Mouse (Mus musculus): ENCODE measurements around the gene Pitpnm2. TPM values are rescaled to one million over a fixed set of nuclear protein-coding genes. Genes with fewer than 3 reads are reported as not detected.

Pitpnm2 gene
- polyA plus RNA-seq, 1 experiment from 2014 or later = 9.4 TPM

DNA sequence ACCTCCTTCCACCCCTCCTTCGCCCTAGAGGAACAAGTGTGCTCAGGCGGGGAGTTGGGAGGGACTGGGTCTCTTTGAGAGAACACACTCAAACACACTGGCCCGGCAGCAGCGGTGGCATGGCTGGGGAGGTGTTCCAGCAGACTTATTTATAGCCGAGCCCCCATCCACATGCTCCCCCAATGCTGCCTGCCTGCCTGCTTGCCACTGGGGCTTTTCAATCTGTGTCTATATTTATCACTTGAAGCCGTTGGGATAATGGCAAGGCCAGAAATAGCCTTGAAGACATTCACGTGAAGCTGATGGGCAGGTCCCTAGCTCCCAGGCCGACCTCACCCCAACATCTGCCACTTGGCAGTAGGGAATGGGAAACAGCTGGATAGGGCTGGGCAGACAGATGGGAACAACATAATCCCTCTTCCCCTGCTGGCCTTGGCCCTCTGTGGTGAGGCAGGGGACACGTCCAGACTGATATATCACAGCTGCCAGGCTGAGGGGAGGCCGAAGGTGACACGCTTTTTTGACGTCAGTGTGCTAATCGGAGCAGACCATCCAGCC, 43.0 kb downstream of the Pitpnm2 start:
- Histone ChIP-seq H3K4me3 (replicated peaks) (no peak overlapping the region), H3K9ac (replicated peaks) (no peak overlapping the region), H3K4me1 (peaks cover 49% of the 10 kb centered on the region), H3K36me3 (no peaks in the 10 kb centered on the region), H3K9me3 (replicated peaks) (no peaks in the 10 kb centered on the region), H3K27me3 (replicated peaks) (no peaks in the 10 kb centered on the region), H3K27ac (replicated peaks) (peak overlapping the region; percentile 4; the same call in 1 of the 2 replicates), H3K4me2 (no peak overlapping the region)
- WGBS = 43% methylated on average over 13 of the region's 13 CpGs
- no peak for ATAC-seq (ENCODE audit: low FRiP score)

DNA sequence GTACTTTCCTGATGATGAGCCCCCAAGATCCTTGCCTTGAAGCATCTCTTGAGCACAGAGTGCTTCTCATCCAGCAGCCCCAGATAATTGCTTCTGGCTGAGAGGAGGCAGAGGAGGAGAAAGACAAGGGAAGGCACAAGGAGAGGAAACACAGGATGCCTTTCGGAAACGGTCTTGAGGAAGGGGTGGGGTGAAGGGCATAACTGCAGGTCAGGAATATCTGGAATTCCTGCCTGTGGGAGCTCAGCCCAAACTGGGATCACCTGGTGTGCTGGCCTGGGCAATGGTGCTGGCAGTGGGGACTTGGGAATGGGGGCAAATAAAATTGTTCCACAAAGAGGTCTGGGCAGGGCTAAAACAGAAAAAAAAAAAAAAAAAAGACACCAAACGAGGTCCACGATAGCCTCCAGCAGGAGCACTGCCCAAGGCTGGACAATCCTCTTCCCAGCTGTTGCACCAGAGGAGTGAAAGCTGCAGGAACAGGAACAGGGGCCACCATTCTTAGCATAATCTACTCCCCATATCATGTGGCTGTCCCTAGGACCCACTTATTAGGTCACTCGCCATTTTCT, 43.7 kb downstream of the Pitpnm2 start:
- Histone ChIP-seq H3K9me3 (replicated peaks) (no peaks in the 10 kb centered on the region), H3K4me2 (no peak overlapping the region), H3K4me1 (peaks cover 45% of the 10 kb centered on the region), H3K27ac (replicated peaks) (no peak overlapping the region; the same call in 1 of the 2 replicates), H3K27me3 (replicated peaks) (no peaks in the 10 kb centered on the region), H3K9ac (replicated peaks) (no peak overlapping the region), H3K36me3 (no peaks in the 10 kb centered on the region), H3K4me3 (replicated peaks) (no peak overlapping the region)
- ATAC-seq (ENCODE audit: low FRiP score) = no peak
- WGBS = 51% methylated on average over 5 of the region's 5 CpGs

GRCm38 (mm10) chr5:124205211-124205610, 44.3 kb downstream of the Pitpnm2 start:
- no peak overlapping the region for H3K27ac ChIP-seq (replicated peaks)
- no peak for ATAC-seq (ENCODE audit: low FRiP score)
- no peaks in the 10 kb centered on the region for H3K27me3 ChIP-seq (replicated peaks)

GRCm38 (mm10) chr5:124204127-124204794, 45.3 kb downstream of the Pitpnm2 start:
- Histone ChIP-seq H3K4me1 (peaks cover 37% of the 10 kb centered on the region), H3K9ac (replicated peaks) (no peak overlapping the region), H3K36me3 (no peaks in the 10 kb centered on the region), H3K4me2 (no peak overlapping the region), H3K27ac (replicated peaks) (no peak overlapping the region), H3K27me3 (replicated peaks) (no peaks in the 10 kb centered on the region), H3K9me3 (replicated peaks) (no peaks in the 10 kb centered on the region), H3K4me3 (replicated peaks) (no peak overlapping the region)
- 91% methylated on average over 9 of the region's 9 CpGs for WGBS
- ATAC-seq (ENCODE audit: low FRiP score) = no peak

More at GRCm38 (mm10) chr5:124205211-124205610, 44.3 kb downstream of the Pitpnm2 start:
- H3K4me3 ChIP-seq (replicated peaks) = no peak overlapping the region
- H3K9ac ChIP-seq (replicated peaks) = no peak overlapping the region
- no peaks in the 10 kb centered on the region for H3K9me3 ChIP-seq (replicated peaks)
- peaks cover 45% of the 10 kb centered on the region for H3K4me1 ChIP-seq
- H3K36me3 ChIP-seq = no peaks in the 10 kb centered on the region
- WGBS = 77% methylated on average over 9 of the region's 9 CpGs
- no peak overlapping the region for H3K4me2 ChIP-seq

DNA sequence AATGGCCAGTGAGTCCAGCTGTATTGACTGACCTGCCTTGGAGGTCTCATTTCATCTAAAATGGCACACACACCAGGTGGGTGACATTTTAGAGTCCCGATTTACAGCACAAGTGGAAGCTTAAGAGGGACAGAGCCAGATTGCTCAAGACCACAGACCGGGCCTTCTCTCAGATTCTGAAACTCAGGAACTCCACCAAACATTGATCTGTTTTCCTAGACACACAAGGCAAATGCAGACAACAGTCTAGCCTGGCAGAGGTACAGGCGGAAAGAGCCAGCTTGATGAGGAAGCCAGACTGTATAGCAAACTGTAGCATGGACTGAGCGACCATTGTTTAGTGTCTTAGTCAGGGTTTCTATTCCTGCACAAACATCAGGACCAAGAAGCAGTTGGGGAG, 46.3 kb downstream of the Pitpnm2 start:
- H3K4me3 ChIP-seq (replicated peaks) = no peak overlapping the region
- H3K4me1 ChIP-seq = peaks cover 34% of the 10 kb centered on the region
- no peak for ATAC-seq (ENCODE audit: low FRiP score)
- H3K27me3 ChIP-seq (replicated peaks) = no peaks in the 10 kb centered on the region
- H3K9me3 ChIP-seq (replicated peaks) = no peaks in the 10 kb centered on the region
- H3K27ac ChIP-seq (replicated peaks) = no peak overlapping the region
- no peak overlapping the region for H3K9ac ChIP-seq (replicated peaks)
- 91% methylated on average over 4 of the region's 4 CpGs for WGBS
- H3K4me2 ChIP-seq = no peak overlapping the region
- H3K36me3 ChIP-seq = no peaks in the 10 kb centered on the region

GRCm38 (mm10) chr5:124202071-124202470, 47.5 kb downstream of the Pitpnm2 start:
- Histone ChIP-seq H3K4me3 (replicated peaks) (no peak overlapping the region), H3K27ac (replicated peaks) (no peak overlapping the region), H3K4me1 (peaks cover 24% of the 10 kb centered on the region), H3K4me2 (no peak overlapping the region), H3K36me3 (no peaks in the 10 kb centered on the region), H3K27me3 (replicated peaks) (no peaks in the 10 kb centered on the region), H3K9ac (replicated peaks) (no peak overlapping the region), H3K9me3 (replicated peaks) (no peaks in the 10 kb centered on the region)
- no peak for ATAC-seq (ENCODE audit: low FRiP score)
- 78% methylated on average over 4 of the region's 4 CpGs for WGBS

DNA sequence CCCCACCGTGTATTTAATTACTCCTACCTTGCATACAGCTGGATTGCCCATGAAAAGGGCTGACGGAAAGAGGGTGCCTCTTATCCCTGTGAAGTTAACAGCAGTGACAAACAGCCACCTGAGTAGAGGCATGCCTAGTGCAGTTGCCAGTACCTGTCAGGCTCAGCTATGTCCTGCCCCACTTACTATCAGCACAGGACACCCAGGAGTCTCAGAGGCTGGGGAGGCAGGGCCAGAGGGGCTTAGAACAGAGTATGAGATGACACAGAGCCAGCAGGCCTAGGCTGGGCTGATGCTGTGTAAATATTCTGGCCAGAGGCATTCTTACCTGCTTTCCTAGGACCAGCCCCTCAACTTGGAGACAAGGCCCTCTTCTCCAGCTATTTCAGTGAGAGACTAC, 48.0 kb downstream of the Pitpnm2 start:
- WGBS = 79% methylated on average over 2 of the region's 2 CpGs
- Histone ChIP-seq H3K4me1 (peaks cover 19% of the 10 kb centered on the region), H3K9ac (replicated peaks) (no peak overlapping the region), H3K4me3 (replicated peaks) (no peak overlapping the region), H3K4me2 (no peak overlapping the region), H3K9me3 (replicated peaks) (no peaks in the 10 kb centered on the region), H3K36me3 (no peaks in the 10 kb centered on the region), H3K27me3 (replicated peaks) (no peaks in the 10 kb centered on the region), H3K27ac (replicated peaks) (no peak overlapping the region)
- no peak for ATAC-seq (ENCODE audit: low FRiP score)

- ATAC-seq (ENCODE audit: low FRiP score) = no peak
- Histone ChIP-seq H3K4me1 (peaks cover 12% of the 10 kb centered on the region; the same call in 1 of the 2 replicates), H3K36me3 (no peaks in the 10 kb centered on the region), H3K27me3 (replicated peaks) (no peaks in the 10 kb centered on the region), H3K9ac (replicated peaks) (no peak overlapping the region), H3K4me2 (no peak overlapping the region), H3K4me3 (replicated peaks) (no peak overlapping the region), H3K9me3 (replicated peaks) (no peaks in the 10 kb centered on the region), H3K27ac (replicated peaks) (no peak overlapping the region)
- 72% methylated on average over 5 of the region's 5 CpGs for WGBS
Measured at GRCm38 (mm10) chr5:124200844-124201243, 48.7 kb downstream of the Pitpnm2 start.

DNA sequence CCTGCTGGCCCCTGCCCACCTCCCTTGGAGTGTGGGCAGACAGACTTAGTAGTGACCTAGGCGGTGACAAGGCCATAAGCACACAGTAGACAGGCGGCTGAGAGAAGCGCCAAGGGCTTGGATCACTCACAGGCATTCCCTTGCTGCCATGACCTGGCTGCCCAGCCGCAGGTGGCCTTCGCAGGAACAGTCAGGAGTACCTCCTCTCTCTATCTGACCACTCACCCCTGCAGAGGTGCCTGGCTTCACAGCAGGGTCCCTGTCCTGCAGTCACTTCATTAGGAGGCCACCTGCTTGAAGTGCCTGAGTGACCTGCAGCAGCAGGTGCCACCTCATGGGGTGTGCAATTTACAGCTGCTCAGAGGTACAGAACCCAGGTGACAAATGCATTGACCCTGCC, 50.4 kb downstream of the Pitpnm2 start:
- H3K9ac ChIP-seq (replicated peaks) = no peak overlapping the region
- H3K27me3 ChIP-seq (replicated peaks) = no peaks in the 10 kb centered on the region
- H3K4me1 ChIP-seq = 0 out of 2 replicates have a peak, but pooled peaks cover 11% of the 10 kb centered on the region
- 78% methylated on average over 5 of the region's 5 CpGs for WGBS
- H3K9me3 ChIP-seq (replicated peaks) = no peaks in the 10 kb centered on the region
- H3K4me2 ChIP-seq = no peak overlapping the region
- no peak overlapping the region for H3K4me3 ChIP-seq (replicated peaks)
- H3K27ac ChIP-seq (replicated peaks) = no peak overlapping the region
- H3K36me3 ChIP-seq = no peaks in the 10 kb centered on the region
- ATAC-seq (ENCODE audit: low FRiP score) = no peak

DNA sequence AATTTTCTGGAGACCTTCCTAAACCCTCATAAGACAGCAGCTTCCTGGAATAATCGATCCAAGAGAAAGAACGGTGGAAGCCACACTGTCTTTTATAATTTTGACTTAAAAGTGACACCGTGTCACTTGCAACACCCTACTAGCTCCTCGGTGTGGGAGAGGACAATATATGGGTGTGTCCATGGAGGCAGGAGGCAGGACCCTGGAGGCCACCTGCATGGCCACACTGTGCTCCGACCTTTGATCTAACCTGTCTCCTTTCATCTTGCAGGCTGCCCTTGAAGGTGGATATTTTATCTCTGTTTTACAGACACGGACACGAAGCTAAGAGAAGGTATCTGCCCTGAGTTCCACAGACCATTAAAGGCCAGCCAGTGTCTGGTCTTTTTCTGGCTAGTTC, 51.1 kb downstream of the Pitpnm2 start:
- WGBS = 85% methylated on average over 7 of the region's 7 CpGs
- no peak for ATAC-seq (ENCODE audit: low FRiP score)

GRCm38 (mm10) chr5:124196082-124196481, 53.5 kb downstream of the Pitpnm2 start:
- no peak for ATAC-seq (ENCODE audit: low FRiP score)
- no peaks in the 10 kb centered on the region for H3K9me3 ChIP-seq (replicated peaks)
- no peak overlapping the region for H3K9ac ChIP-seq (replicated peaks)
- peaks cover 31% of the 10 kb centered on the region for H3K4me1 ChIP-seq
- WGBS = 93% methylated on average over 4 of the region's 4 CpGs
- no peaks in the 10 kb centered on the region for H3K27me3 ChIP-seq (replicated peaks)
- H3K4me2 ChIP-seq = no peak overlapping the region
- no peak overlapping the region for H3K4me3 ChIP-seq (replicated peaks)
- H3K36me3 ChIP-seq = no peaks in the 10 kb centered on the region
- no peak overlapping the region for H3K27ac ChIP-seq (replicated peaks)

More for the DNA sequence above, 51.1 kb downstream of the Pitpnm2 start:
- Histone ChIP-seq H3K27ac (replicated peaks) (no peak overlapping the region), H3K9me3 (replicated peaks) (no peaks in the 10 kb centered on the region), H3K4me1 (peaks cover 17% of the 10 kb centered on the region), H3K27me3 (replicated peaks) (no peaks in the 10 kb centered on the region), H3K36me3 (no peaks in the 10 kb centered on the region), H3K9ac (replicated peaks) (no peak overlapping the region), H3K4me2 (no peak overlapping the region), H3K4me3 (replicated peaks) (no peak overlapping the region)
